Mouse (Mus musculus) neural tube, embryonic 12.5 days (tissue): Measurements from ENCODE around the gene Ctnna3. TPM values are rescaled to one million over a fixed set of nuclear protein-coding genes. Genes with fewer than 3 reads are reported as not detected.
"Not testable (repeated sequence)": the region's sequence is repeated elsewhere in the genome, so short reads cannot be mapped to it uniquely, and the experiment has no call there.

Experiments used
- ATAC-seq: fragments of 200-750 bp; cut with Nextera tagmentation; 2 replicates; pipeline ENCODE4 v1.8.0; 2017; ENCODE audit warnings: low read depth, mild to moderate bottlenecking, moderate TSS enrichment, moderate library complexity; ENCODE audit not compliant: low FRiP score
- H3K27ac ChIP-seq: fragments of 300-500 bp; sonication (generic); 2 replicates; pipeline ENCODE4 v1.5.1; 2016
- H3K27me3 ChIP-seq: fragments of 300-500 bp; sonication (generic); replicated peaks from 2 replicates; pipeline ENCODE4 v1.6.1; 2016; ENCODE audit warnings: mild to moderate bottlenecking
- H3K36me3 ChIP-seq: fragments of 300-500 bp; sonication (generic); 2 replicates; pipeline ENCODE4 v1.6.1; 2016; ENCODE audit warnings: mild to moderate bottlenecking
- H3K4me1 ChIP-seq: fragments of 300-500 bp; sonication (generic); 2 replicates; pipeline ENCODE4 v1.6.1; 2016
- H3K4me2 ChIP-seq: fragments of 300-500 bp; sonication (generic); replicated peaks from 2 replicates; pipeline ENCODE4 v1.6.1; 2016; ENCODE audit warnings: mild to moderate bottlenecking
- H3K4me3 ChIP-seq: fragments of 300-500 bp; sonication (generic); 2 replicates; pipeline ENCODE4 v1.5.1; 2016
- H3K9ac ChIP-seq: fragments of 300-500 bp; sonication (generic); 2 replicates; pipeline ENCODE4 v1.6.1; 2016; ENCODE audit warnings: mild to moderate bottlenecking
- H3K9me3 ChIP-seq: fragments of 300-500 bp; sonication (generic); 2 replicates; pipeline ENCODE4 v1.6.1; 2016; ENCODE audit warnings: mild to moderate bottlenecking
- WGBS: fragments of 180-500 bp; shearing (Covaris S2); methylation state at CpG from one replicate; pipeline ENCODE4 v1.1.7; 2016; 5-methylcytosine and 5-hydroxymethylcytosine counted together
- polyA plus RNA-seq: library from polyadenylated mRNA; unstranded; fragments of >200 nt; fragmentation: Nextera tagmentation; extraction: Ambion mirVana; gene quantifications from 2 replicates; pipeline ENCODE4 v1.2.1, GENCODE M21; 2016

The Ctnna3 gene
- polyA plus RNA-seq, 1 experiment from 2014 or later = 0.90 TPM

DNA sequence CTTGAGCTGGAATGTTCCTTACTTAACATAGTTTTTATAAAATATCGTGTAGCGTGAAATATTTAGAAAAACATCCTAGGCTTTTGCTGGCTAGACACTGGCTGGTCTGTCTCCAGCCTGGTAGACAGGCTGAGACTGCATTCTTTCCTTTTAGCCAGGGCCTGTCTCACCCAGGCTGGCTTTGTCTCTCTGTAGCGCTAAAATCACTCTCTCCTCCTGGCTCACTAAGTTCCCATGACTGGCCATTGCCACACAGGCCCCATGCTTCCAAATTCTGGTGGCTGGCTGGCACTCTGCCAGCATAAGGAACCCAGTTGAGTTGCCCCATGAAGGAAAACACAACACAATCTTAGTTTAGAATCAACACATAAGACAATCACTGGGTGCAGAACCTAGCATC lies 1450.0 kb downstream of the Ctnna3 start:
- WGBS = 81% methylated on average over 3 of the region's 3 CpGs
- no peaks in the 10 kb centered on the region for H3K9me3 ChIP-seq
- ATAC-seq = no peak
- no peak overlapping the region for H3K27ac ChIP-seq
- no peaks in the 10 kb centered on the region for H3K4me1 ChIP-seq
- H3K27me3 ChIP-seq = no peaks in the 10 kb centered on the region
- no peak overlapping the region for H3K4me3 ChIP-seq
- no peaks in the 10 kb centered on the region for H3K36me3 ChIP-seq
- no peak overlapping the region for H3K9ac ChIP-seq
- no peak overlapping the region for H3K4me2 ChIP-seq

GRCm38 (mm10) chr10:64886946-64887345 lies 1457.0 kb downstream of the Ctnna3 start:
- 93% methylated on average over 9 of the region's 9 CpGs for WGBS
- Histone ChIP-seq H3K4me3 (no peak overlapping the region), H3K27me3 (no peaks in the 10 kb centered on the region), H3K27ac (no peak overlapping the region), H3K9ac (no peak overlapping the region), H3K36me3 (no peaks in the 10 kb centered on the region), H3K4me2 (no peak overlapping the region), H3K9me3 (no peaks in the 10 kb centered on the region; the same call in 1 of the 2 replicates), H3K4me1 (no peaks in the 10 kb centered on the region)
- ATAC-seq = no peak

DNA sequence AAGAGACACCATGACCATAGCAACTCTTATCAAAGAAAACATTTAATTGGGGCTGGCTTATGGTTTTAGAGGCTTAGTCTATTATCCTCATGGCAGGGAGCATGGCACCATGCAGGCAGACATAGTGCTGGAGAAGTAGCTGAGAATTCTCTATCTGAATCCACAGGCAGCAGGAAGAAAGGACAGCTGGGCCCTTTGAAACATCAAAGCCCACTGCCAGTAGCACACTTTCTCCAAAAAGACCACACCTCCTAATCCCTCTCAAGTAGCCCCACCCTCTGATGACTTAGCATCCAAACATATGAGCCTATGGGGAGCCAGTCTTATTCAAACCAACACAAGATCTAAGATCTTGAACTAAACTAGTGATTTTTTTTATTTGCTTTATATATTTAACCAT lies 1462.6 kb downstream of the Ctnna3 start:
- Histone ChIP-seq H3K9me3 (no peaks in the 10 kb centered on the region; the same call in 1 of the 2 replicates), H3K4me3 (no peak overlapping the region), H3K9ac (no peak overlapping the region), H3K4me2 (no peak overlapping the region), H3K36me3 (no peaks in the 10 kb centered on the region), H3K27ac (no peak overlapping the region), H3K27me3 (no peaks in the 10 kb centered on the region), H3K4me1 (no peaks in the 10 kb centered on the region)
- no peak for ATAC-seq

DNA sequence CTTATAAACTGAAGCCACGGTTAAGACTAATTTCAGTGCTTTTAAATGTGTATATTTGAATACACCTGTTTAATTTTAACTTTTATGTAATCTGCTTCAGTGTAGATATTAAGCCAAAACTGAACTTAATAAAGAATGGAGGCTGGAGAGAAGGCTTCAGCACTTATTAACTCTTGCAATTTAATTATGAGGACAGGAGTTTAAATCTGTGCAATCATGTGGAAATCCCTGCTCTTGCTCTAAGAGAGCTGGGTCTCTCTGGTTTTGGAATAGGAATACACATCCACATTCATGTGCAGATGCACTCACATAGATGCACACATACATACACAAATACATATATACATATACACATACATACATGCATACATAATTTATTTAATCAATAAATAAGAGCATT lies 1468.8 kb downstream of the Ctnna3 start:
- WGBS = 83% methylated on average over 1 of the region's 1 CpGs
- Histone ChIP-seq H3K4me1 (no peaks in the 10 kb centered on the region), H3K9ac (no peak overlapping the region), H3K9me3 (no peaks in the 10 kb centered on the region), H3K4me3 (no peak overlapping the region), H3K27ac (no peak overlapping the region), H3K36me3 (no peaks in the 10 kb centered on the region), H3K4me2 (no peak overlapping the region), H3K27me3 (no peaks in the 10 kb centered on the region)
- no peak for ATAC-seq

DNA sequence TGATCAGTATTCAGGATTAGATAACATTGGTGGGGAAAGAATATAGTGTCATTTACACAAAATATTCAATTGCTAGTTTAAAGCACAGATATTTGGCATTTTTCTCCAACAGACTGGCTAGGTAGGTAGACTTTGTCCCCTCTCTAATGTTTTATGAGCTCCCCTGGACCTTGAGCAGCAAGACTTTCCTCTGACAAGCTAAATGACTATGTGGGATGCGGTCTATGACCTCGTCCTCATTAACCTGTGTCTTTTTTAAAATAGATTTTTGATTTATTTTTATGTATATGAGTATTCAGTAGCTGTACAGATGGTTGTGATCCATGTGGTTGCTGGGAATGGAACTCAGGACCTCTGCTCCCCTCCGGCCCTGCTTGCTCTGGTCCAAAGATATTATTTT lies 1471.8 kb downstream of the Ctnna3 start:
- no peak overlapping the region for H3K27ac ChIP-seq
- no peak overlapping the region for H3K4me2 ChIP-seq
- H3K4me1 ChIP-seq = no peaks in the 10 kb centered on the region
- ATAC-seq = no peak
- no peak overlapping the region for H3K9ac ChIP-seq
- H3K4me3 ChIP-seq = no peak overlapping the region
- WGBS = 81% methylated on average over 3 of the region's 3 CpGs
- no peaks in the 10 kb centered on the region for H3K36me3 ChIP-seq
- H3K9me3 ChIP-seq = no peaks in the 10 kb centered on the region
- H3K27me3 ChIP-seq = no peaks in the 10 kb centered on the region

- H3K36me3 ChIP-seq = no peaks in the 10 kb centered on the region
- H3K27ac ChIP-seq = no peak overlapping the region
- ATAC-seq = no peak
- no peaks in the 10 kb centered on the region for H3K4me1 ChIP-seq
- H3K9me3 ChIP-seq = no peaks in the 10 kb centered on the region
- 89% methylated on average over 7 of the region's 7 CpGs for WGBS
- H3K4me3 ChIP-seq = no peak overlapping the region
- H3K9ac ChIP-seq = no peak overlapping the region
- no peak overlapping the region for H3K4me2 ChIP-seq
- H3K27me3 ChIP-seq = no peaks in the 10 kb centered on the region
These were observed 1511.1 kb downstream of the Ctnna3 start for GRCm38 (mm10) chr10:64940975-64941374.

DNA sequence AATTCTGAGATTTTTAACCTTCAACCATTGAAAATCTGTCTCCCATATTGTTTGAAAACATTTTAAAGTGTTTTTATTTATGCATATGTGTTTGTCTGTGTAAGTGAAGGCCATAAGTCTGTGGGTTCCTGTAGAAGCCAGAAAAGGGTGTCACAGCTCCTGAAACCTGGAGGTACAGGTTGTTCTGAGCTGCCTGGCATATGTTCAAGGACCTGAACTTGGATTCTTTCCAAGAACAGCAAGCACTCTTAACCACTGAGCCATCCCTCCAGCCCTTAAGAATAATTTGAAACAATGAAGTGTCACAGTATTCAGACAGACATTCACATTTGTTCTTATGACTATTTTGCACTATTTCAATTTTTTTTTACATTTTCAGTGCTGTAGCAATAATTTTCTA lies 1528.5 kb downstream of the Ctnna3 start:
- no peaks in the 10 kb centered on the region for H3K36me3 ChIP-seq
- H3K4me1 ChIP-seq = no peaks in the 10 kb centered on the region
- H3K27me3 ChIP-seq = no peaks in the 10 kb centered on the region
- H3K9ac ChIP-seq = no peak overlapping the region
- ATAC-seq = no peak
- no peak overlapping the region for H3K27ac ChIP-seq
- no peak overlapping the region for H3K4me2 ChIP-seq
- no peaks in the 10 kb centered on the region for H3K9me3 ChIP-seq
- no peak overlapping the region for H3K4me3 ChIP-seq

DNA sequence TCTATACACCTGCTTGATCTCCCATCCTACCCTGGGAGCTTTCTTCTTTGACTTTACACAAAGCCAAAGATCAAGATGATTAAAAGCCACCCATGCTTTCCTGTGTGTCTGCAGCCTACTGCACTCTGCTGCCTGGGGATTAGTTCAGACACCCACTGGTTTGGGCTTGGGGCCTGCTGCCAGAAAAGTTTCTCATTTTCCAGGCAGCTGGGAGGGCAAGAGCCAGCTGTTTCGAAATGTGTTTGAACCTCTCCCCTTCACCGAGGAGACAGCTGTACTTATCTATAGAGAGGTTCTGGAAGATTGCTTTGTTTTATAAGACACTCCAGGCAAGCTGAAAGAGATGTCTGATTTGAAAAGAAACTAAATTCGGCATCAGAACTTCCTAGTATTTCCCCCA lies 1563.0 kb downstream of the Ctnna3 start:
- WGBS = 70% methylated on average over 3 of the region's 3 CpGs
- no peaks in the 10 kb centered on the region for H3K9me3 ChIP-seq
- no peak overlapping the region for H3K4me3 ChIP-seq
- H3K27ac ChIP-seq = no peak overlapping the region
- no peaks in the 10 kb centered on the region for H3K4me1 ChIP-seq
- H3K27me3 ChIP-seq = no peaks in the 10 kb centered on the region
- no peaks in the 10 kb centered on the region for H3K36me3 ChIP-seq
- ATAC-seq = no peak
- no peak overlapping the region for H3K4me2 ChIP-seq
- no peak overlapping the region for H3K9ac ChIP-seq

- no peak for ATAC-seq
- H3K27ac ChIP-seq = no peak overlapping the region
- H3K4me1 ChIP-seq = no peaks in the 10 kb centered on the region
- no peak overlapping the region for H3K4me2 ChIP-seq
- H3K27me3 ChIP-seq = no peaks in the 10 kb centered on the region
- H3K36me3 ChIP-seq = no peaks in the 10 kb centered on the region
- no peak overlapping the region for H3K9ac ChIP-seq
- H3K9me3 ChIP-seq = no peaks in the 10 kb centered on the region
- no peak overlapping the region for H3K4me3 ChIP-seq
These were observed 1583.6 kb downstream of the Ctnna3 start for GRCm38 (mm10) chr10:65013525-65013924.

GRCm38 (mm10) chr10:65022667-65023066 lies 1592.8 kb downstream of the Ctnna3 start:
- Histone ChIP-seq H3K36me3 (no peaks in the 10 kb centered on the region), H3K4me1 (no peaks in the 10 kb centered on the region), H3K27ac (no peak overlapping the region), H3K27me3 (no peaks in the 10 kb centered on the region), H3K4me2 (no peak overlapping the region), H3K9ac (no peak overlapping the region), H3K4me3 (no peak overlapping the region), H3K9me3 (no peaks in the 10 kb centered on the region)
- ATAC-seq = no peak
- 82% methylated on average over 2 of the region's 2 CpGs for WGBS

GRCm38 (mm10) chr10:65033516-65033915 lies 1603.6 kb downstream of the Ctnna3 start:
- H3K4me3 ChIP-seq, H3K9me3 ChIP-seq, H3K36me3 ChIP-seq, H3K9ac ChIP-seq, ATAC-seq, H3K27me3 ChIP-seq, H3K4me2 ChIP-seq, H3K4me1 ChIP-seq, H3K27ac ChIP-seq: not testable (repeated sequence)
- WGBS = 84% methylated on average over 1 of the region's 1 CpGs
